Mouse (Mus musculus) limb, embryonic 10.5 days (tissue): ENCODE data around the gene Lysmd1. TPM values are rescaled to one million over a fixed set of nuclear protein-coding genes. Genes with fewer than 3 reads are reported as not detected.

Experiments
- DNase-seq: peaks from one replicate; pipeline ENCODE4 v3.0.0-alpha.2; 2017; ENCODE audit warnings: low spot score
- H3K27ac ChIP-seq: fragments of 300-500 bp; sonication (generic); 2 replicates; pipeline ENCODE4 v1.5.1; 2016; ENCODE audit warnings: mild to moderate bottlenecking
- H3K27me3 ChIP-seq: fragments of 300-500 bp; sonication (generic); 2 replicates; pipeline ENCODE4 v1.6.1; 2016; ENCODE audit warnings: low read depth, mild to moderate bottlenecking; ENCODE audit not compliant: poor library complexity, severe bottlenecking
- H3K36me3 ChIP-seq: fragments of 300-500 bp; sonication (generic); 2 replicates; pipeline ENCODE4 v1.6.1; 2016; ENCODE audit warnings: mild to moderate bottlenecking, moderate library complexity
- H3K4me1 ChIP-seq: fragments of 300-500 bp; sonication (generic); 2 replicates; pipeline ENCODE4 v1.6.1; 2016
- H3K4me3 ChIP-seq: fragments of 300-500 bp; sonication (generic); 2 replicates; pipeline ENCODE4 v1.5.1; 2016; ENCODE audit warnings: mild to moderate bottlenecking, moderate library complexity
- H3K9me3 ChIP-seq: fragments of 300-500 bp; sonication (generic); replicated peaks from 2 replicates; pipeline ENCODE4 v1.6.1; 2016; ENCODE audit warnings: mild to moderate bottlenecking
- WGBS: fragments of 180-500 bp; shearing (Covaris S2); methylation state at CpG from one replicate; pipeline ENCODE4 v1.1.7; 2016; 5-methylcytosine and 5-hydroxymethylcytosine counted together
- microRNA-seq: library from miRNA; unstranded; fragments of <30 nt; microRNA quantifications from one replicate; pipeline ENCODE4, GENCODE M21; 2017
- polyA plus RNA-seq: library from polyadenylated mRNA; unstranded; fragments of >200 nt; fragmentation: Nextera tagmentation; extraction: Ambion mirVana; gene quantifications from 2 replicates; pipeline ENCODE4 v1.2.1, GENCODE M21; 2016

The Lysmd1 gene
- polyA plus RNA-seq, 1 experiment from 2014 or later: 16.2 TPM

- WGBS: 89% methylated on average over 2 of the region's 2 CpGs
Observed at GRCm38 (mm10) chr3:95186100-95186499, 52.2 kb downstream of the Lysmd1 start.

GRCm38 (mm10) chr3:95186888-95187287, 53.0 kb downstream of the Lysmd1 start:
- DNase-seq: no peak
- Histone ChIP-seq H3K4me3 (no peak overlapping the region), H3K9me3 (no peaks in the 10 kb centered on the region), H3K27me3 (no peaks in the 10 kb centered on the region), H3K36me3 (peaks cover 88% of the 10 kb centered on the region), H3K4me1 (no peaks in the 10 kb centered on the region), H3K27ac (no peak overlapping the region)
- 93% methylated on average over 6 of the region's 6 CpGs for WGBS

More at GRCm38 (mm10) chr3:95186100-95186499, 52.2 kb downstream of the Lysmd1 start:
- no peak for DNase-seq
- Histone ChIP-seq H3K27ac (no peak overlapping the region), H3K9me3 (no peaks in the 10 kb centered on the region), H3K36me3 (peaks cover 89% of the 10 kb centered on the region), H3K4me1 (no peaks in the 10 kb centered on the region), H3K4me3 (no peak overlapping the region), H3K27me3 (no peaks in the 10 kb centered on the region)

Small RNA genes lying within 50 kb of the gene (microRNA-seq; reads per million reads assigned to microRNA genes)
- not detected for gene Mir8099-1

Other genes starting within 250 kb of the Lysmd1 start
- gene Psmb4, start 247.1 kb upstream of the Lysmd1 start, polyA plus RNA-seq: 364 and 392 TPM in 2 replicates
- 8.5 and 12.5 TPM in 2 replicates for gene Selenbp1, start 201.0 kb upstream of the Lysmd1 start, polyA plus RNA-seq
- 6.7 and 10.8 TPM in 2 replicates for gene Rfx5, start 180.0 kb upstream of the Lysmd1 start, polyA plus RNA-seq
- 18.9 and 22.2 TPM in 2 replicates for gene Pi4kb, start 159.4 kb upstream of the Lysmd1 start, polyA plus RNA-seq
- 38.6 and 40.8 TPM in 2 replicates for gene Zfp687, start 118.6 kb upstream of the Lysmd1 start, polyA plus RNA-seq
- 365 and 382 TPM in 2 replicates for gene Psmd4, start 91.5 kb upstream of the Lysmd1 start, polyA plus RNA-seq
- gene Pip5k1a, start 27.2 kb upstream of the Lysmd1 start, polyA plus RNA-seq: 18.6 and 21.7 TPM in 2 replicates
- 297 and 327 TPM in 2 replicates for gene Vps72, start 23.1 kb upstream of the Lysmd1 start, polyA plus RNA-seq
- gene Tmod4, start 9.6 kb upstream of the Lysmd1 start, polyA plus RNA-seq: 1.2 and 1.4 TPM in 2 replicates
- 74.1 and 79.7 TPM in 2 replicates for gene Scnm1, start 77 bp upstream of the Lysmd1 start, polyA plus RNA-seq
- 0.35 and 1.9 TPM in 2 replicates for gene Tnfaip8l2, start 8.3 kb downstream of the Lysmd1 start, polyA plus RNA-seq
- gene Sema6c, start 26.4 kb downstream of the Lysmd1 start, polyA plus RNA-seq: 8.9 and 15.8 TPM in 2 replicates
- gene Gabpb2, start 83.8 kb downstream of the Lysmd1 start, polyA plus RNA-seq: 11.4 and 13.1 TPM in 2 replicates
- 82.6 and 85.3 TPM in 2 replicates for gene Cdc42se1, start 94.6 kb downstream of the Lysmd1 start, polyA plus RNA-seq
- 12.0 and 12.3 TPM in 2 replicates for gene Mllt11, start 98.1 kb downstream of the Lysmd1 start, polyA plus RNA-seq
- gene Gm128, start 107.5 kb downstream of the Lysmd1 start, polyA plus RNA-seq: 0.65 and 0.92 TPM in 2 replicates
- gene Bnipl, start 117.1 kb downstream of the Lysmd1 start, polyA plus RNA-seq: 0.35 and 0.79 TPM in 2 replicates
- gene Mindy1, start 147.3 kb downstream of the Lysmd1 start, polyA plus RNA-seq: 25.8 and 33.0 TPM in 2 replicates
- 27.7 and 30.5 TPM in 2 replicates for gene Prune1, start 148.0 kb downstream of the Lysmd1 start, polyA plus RNA-seq
- 1.2 and 1.6 TPM in 2 replicates for gene Anxa9, start 173.1 kb downstream of the Lysmd1 start, polyA plus RNA-seq
- 131 and 144 TPM in 2 replicates for gene Cers2, start 180.7 kb downstream of the Lysmd1 start, polyA plus RNA-seq
- 57.1 and 62.9 TPM in 2 replicates for gene Setdb1, start 223.1 kb downstream of the Lysmd1 start, polyA plus RNA-seq